Mouse (Mus musculus): ENCODE measurements around the gene Rpap1.

DNA sequence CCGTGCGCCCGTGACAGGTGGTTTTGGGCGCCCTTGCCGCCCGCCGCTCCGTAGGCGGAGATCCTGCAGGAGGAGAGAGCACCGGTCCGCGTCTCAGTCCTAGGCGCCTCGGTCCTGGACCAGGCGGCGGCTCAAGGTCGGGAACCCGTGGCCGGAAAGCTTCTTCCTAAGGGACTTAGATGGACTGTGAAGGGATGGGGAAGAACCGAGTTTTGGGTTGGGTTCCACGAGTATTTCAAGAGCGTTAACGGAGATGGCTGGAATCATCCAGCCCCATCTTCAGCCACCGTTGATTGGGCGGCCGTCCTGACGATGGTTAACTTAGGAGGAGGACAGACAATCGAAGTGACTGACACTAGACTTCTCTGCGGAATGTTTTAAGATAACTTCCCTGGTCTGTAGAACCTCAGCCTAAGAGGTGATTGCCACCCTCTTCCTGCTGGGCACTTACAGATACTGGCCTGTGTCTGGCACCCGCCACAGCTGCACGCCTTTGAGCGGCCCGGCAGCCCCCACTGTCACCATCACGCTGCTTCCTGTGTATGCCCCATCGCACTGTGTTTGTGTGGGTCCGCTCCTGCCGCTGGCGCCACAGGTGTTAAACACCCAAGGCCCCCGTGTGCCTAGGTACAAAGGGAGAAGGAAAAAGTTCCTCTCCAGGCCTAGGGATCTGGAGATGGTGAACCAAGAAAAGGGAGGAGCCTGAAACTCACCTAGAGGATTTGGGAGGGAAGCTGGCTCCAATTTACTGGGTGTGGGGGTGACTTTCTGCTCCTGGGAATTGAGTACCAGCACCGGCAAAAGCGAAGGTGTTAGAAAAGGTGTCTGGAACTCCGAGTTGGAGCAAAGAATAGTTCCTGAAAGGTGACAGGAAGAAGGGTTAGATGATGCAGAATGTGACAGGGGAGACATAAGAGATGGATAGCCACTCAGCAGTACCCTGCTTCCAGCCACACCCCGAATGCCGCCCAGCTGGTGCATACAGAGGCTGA, 28.2 kb downstream of the Rpap1 start:
- TF ChIP-seq CTCF (conservative IDR thresholded peaks at IDR 0.05; ENCODE audit: low read length) (no peak), POU5F1 (IDR thresholded peaks at IDR 0.05; ENCODE audit: borderline replicate concordance, low read length) (no peak)

All from E14TG2a.4 (cell line).